Mouse (Mus musculus) liver, postnatal 0 days (tissue): ENCODE results near the gene Atp2b1. TPM values are rescaled to one million over a fixed set of nuclear protein-coding genes. Genes with fewer than 3 reads are reported as not detected.

Source experiments
- ATAC-seq: fragments of 200-750 bp; cut with Nextera tagmentation; 2 replicates; pipeline ENCODE4 v1.8.0; 2017; ENCODE audit warnings: mild to moderate bottlenecking, moderate library complexity
- DNase-seq: peaks from one replicate; pipeline ENCODE4 v3.0.0-alpha.2; 2016
- H3K27ac ChIP-seq: fragments of 300-500 bp; sonication (generic); 2 replicates; pipeline ENCODE4 v1.5.1; 2014; ENCODE audit warnings: antibody characterized with exemption, moderate library complexity, mild to moderate bottlenecking, low read depth
- H3K27me3 ChIP-seq: fragments of 300-500 bp; sonication (generic); 2 replicates; pipeline ENCODE4 v1.6.1; 2014; ENCODE audit warnings: low read length, control low read depth, mixed read lengths; ENCODE audit not compliant: insufficient read depth
- H3K36me3 ChIP-seq: fragments of 300-500 bp; sonication (generic); replicated peaks from 2 replicates; pipeline ENCODE4 v1.6.1; 2014; ENCODE audit warnings: mild to moderate bottlenecking, control low read depth, low read length, moderate library complexity, mixed read lengths; ENCODE audit not compliant: insufficient read depth
- H3K4me1 ChIP-seq: fragments of 300-500 bp; sonication (generic); 2 replicates; pipeline ENCODE4 v1.6.1; 2014; ENCODE audit warnings: antibody characterized with exemption, mild to moderate bottlenecking, control low read depth; ENCODE audit not compliant: insufficient read depth
- H3K4me2 ChIP-seq: fragments of 300-500 bp; sonication (generic); 2 replicates; pipeline ENCODE4 v1.6.1; 2014; ENCODE audit warnings: low read depth, mild to moderate bottlenecking, low read length, moderate library complexity, mixed read lengths
- H3K4me3 ChIP-seq: fragments of 300-500 bp; sonication (generic); 2 replicates; pipeline ENCODE4 v1.5.1; 2014; ENCODE audit warnings: low read depth, low read length
- H3K9ac ChIP-seq: fragments of 300-500 bp; sonication (generic); replicated peaks from 2 replicates; pipeline ENCODE4 v1.6.1; 2014; ENCODE audit warnings: mild to moderate bottlenecking, moderate library complexity
- H3K9me3 ChIP-seq: fragments of 300-500 bp; sonication (generic); 2 replicates; pipeline ENCODE4 v1.6.1; 2016; ENCODE audit warnings: mild to moderate bottlenecking, control low read depth, low read length, mixed read lengths
- CTCF ChIP-seq: sonication (generic); IDR thresholded peaks from 2 replicates; pipeline ENCODE4 v1.5.1; 2016; ENCODE audit warnings: antibody characterized with exemption, low read depth
- EP300 ChIP-seq: IDR thresholded peaks from 2 replicates; pipeline ENCODE4 v1.6.1; 2016; ENCODE audit warnings: antibody characterized with exemption, low read depth, mild to moderate bottlenecking
- WGBS: fragments of 180-500 bp; shearing (Covaris S2); extraction: QIAGEN DNeasy Blood & Tissue Kit; methylation state at CpG from one replicate; pipeline ENCODE4 v1.1.7; 2014; ENCODE audit not compliant: insufficient replicate concordance; 5-methylcytosine and 5-hydroxymethylcytosine counted together
- polyA plus RNA-seq: library from polyadenylated mRNA; unstranded; fragments of >200 nt; fragmentation: Nextera tagmentation; extraction: Ambion mirVana; gene quantifications from 2 replicates; pipeline ENCODE4 v1.2.1, GENCODE M21; 2015

Atp2b1 gene
- polyA plus RNA-seq, 1 experiment from 2014 or later: 37.0 TPM

DNA sequence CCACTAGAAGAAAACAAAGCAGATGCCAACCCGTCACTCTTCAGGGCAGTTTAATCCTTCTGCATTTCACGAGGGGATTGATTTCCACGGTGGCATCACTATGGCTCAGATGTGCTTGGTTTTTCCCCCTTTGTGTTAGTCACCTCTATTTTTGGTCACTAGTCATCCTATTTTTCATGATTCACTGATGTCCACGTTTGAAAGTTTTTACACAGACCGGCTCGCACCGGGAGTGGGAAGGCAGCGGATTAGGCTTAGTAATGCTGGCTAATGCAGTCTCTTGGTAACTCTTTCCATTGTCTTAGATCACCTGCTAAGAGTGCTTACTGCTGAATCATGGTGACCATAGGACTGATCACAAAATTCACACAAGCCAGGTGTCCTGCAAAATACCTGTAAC, 29.7 kb downstream of the Atp2b1 start:
- Histone ChIP-seq H3K9ac (no peak overlapping the region), H3K27ac (no peak overlapping the region), H3K4me3 (no peak overlapping the region), H3K27me3 (no peaks in the 10 kb centered on the region), H3K4me1 (peaks cover 7% of the 10 kb centered on the region; the same call in 1 of the 2 replicates), H3K9me3 (no peaks in the 10 kb centered on the region), H3K4me2 (no peak overlapping the region), H3K36me3 (0 out of 2 replicates have a peak, but pooled peaks cover 3% of the 10 kb centered on the region)
- DNase-seq (no peak), ATAC-seq (no peak)
- 86% methylated on average over 8 of the region's 8 CpGs for WGBS
- TF ChIP-seq EP300: no peak
- TF ChIP-seq CTCF: no peak

DNA sequence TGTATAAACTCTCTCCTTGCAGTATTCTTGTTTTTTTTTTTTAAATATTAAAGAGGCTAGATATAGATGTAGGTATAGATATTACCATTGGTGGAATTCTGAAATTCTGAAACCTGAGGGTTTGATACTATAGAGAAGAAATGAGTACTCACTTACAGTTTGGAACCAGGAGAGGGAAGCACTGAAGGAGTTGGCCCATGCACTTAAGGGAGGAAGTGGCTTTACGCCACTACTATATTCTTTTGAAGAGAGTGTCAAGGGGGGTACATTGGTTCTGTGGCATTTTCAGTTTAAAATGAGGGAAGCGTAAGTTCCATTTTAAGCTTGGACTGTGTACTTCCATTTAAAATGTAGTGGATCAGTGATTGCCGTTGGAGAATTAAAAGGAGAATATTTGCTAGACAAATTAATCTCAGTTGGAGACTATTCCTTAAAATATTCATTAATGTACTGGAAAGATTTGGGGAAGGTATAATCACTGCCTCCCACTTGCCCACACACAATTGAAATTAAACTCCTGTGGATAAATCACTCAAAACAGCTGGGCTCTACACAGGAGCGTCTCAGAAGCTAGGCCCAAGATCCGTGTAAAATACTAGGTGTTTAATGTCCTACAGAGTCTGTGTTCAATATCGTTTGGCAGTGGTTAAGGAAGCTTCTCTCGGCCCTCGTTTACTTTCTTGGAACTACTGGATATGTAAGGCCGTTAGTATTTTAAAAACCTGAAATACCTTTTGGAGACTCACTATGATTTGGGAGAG, 32.0 kb downstream of the Atp2b1 start:
- peaks cover 12% of the 10 kb centered on the region for H3K4me1 ChIP-seq
- ATAC-seq (no peak), DNase-seq (no peak)
- 71% methylated on average over 9 of the region's 9 CpGs for WGBS
- H3K4me3 ChIP-seq: no peak overlapping the region
- H3K27ac ChIP-seq: no peak overlapping the region
- no peaks in the 10 kb centered on the region for H3K36me3 ChIP-seq
- no peaks in the 10 kb centered on the region for H3K27me3 ChIP-seq
- H3K9ac ChIP-seq: no peak overlapping the region
- H3K9me3 ChIP-seq: no peaks in the 10 kb centered on the region
- TF ChIP-seq EP300: no peak
- peak; percentile 32 for TF ChIP-seq CTCF
- no peak overlapping the region for H3K4me2 ChIP-seq

DNA sequence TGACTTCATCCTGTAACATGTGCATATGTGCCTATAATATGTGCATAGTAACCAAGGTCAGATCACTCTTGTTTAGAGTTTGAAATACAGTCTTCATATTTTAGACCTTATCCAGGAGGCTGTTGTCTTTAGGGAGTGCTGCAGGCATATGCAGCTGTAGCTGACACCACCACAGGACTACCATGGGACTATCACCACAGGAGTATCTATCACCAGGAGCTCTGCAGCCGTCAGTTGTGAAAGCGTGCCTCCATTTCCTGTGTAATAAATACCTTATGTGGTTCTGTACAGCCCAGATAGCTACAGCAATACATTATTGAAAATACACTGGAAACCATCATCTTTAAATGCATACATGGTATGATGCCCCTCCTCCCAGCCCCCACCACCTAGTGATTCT, 33.0 kb downstream of the Atp2b1 start:
- TF ChIP-seq EP300 (no peak), CTCF (no peak)
- H3K27me3 ChIP-seq: no peaks in the 10 kb centered on the region
- 0 out of 2 replicates have a peak overlapping the region, but pooled peaks have one; percentile 55 for H3K27ac ChIP-seq
- H3K9ac ChIP-seq: no peak overlapping the region
- 39% methylated on average over 2 of the region's 2 CpGs for WGBS
- no peak overlapping the region for H3K4me3 ChIP-seq
- no peaks in the 10 kb centered on the region for H3K9me3 ChIP-seq
- peak overlapping the region; percentile 44 for H3K4me2 ChIP-seq
- ATAC-seq (no peak), DNase-seq (no peak)
- H3K4me1 ChIP-seq: peaks cover 18% of the 10 kb centered on the region
- H3K36me3 ChIP-seq: no peaks in the 10 kb centered on the region

DNA sequence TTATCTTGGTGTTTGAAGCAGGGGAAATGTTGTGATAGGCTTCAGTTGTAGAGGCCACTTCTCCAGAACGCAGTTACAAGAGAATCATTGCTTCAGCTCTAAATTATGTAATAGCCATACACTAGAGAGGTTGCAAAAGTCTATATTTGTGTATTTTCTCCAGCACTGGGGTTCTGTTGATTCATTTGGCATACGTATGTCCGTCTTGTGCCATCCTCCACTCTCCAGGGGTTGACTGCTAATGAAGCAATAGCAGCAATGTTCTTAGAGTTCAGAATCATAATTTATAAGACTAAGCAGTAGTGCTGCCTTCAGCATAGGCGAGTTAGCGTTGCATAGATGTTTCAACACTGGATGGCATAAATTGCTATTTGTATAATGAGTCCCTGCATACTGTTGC, 33.9 kb downstream of the Atp2b1 start:
- WGBS: 61% methylated on average over 5 of the region's 5 CpGs
- DNase-seq (no peak), ATAC-seq (peak; percentile 76)
- TF ChIP-seq EP300 (peak; percentile 45; the same call in 1 of the 2 replicates), CTCF (no peak)
- Histone ChIP-seq H3K27ac (peak overlapping the region; percentile 55; the same call in 1 of the 2 replicates), H3K4me3 (no peak overlapping the region), H3K9me3 (no peaks in the 10 kb centered on the region), H3K36me3 (no peaks in the 10 kb centered on the region), H3K4me1 (peaks cover 18% of the 10 kb centered on the region), H3K27me3 (no peaks in the 10 kb centered on the region), H3K4me2 (peak overlapping the region; percentile 29; the same call in 1 of the 2 replicates), H3K9ac (no peak overlapping the region)

DNA sequence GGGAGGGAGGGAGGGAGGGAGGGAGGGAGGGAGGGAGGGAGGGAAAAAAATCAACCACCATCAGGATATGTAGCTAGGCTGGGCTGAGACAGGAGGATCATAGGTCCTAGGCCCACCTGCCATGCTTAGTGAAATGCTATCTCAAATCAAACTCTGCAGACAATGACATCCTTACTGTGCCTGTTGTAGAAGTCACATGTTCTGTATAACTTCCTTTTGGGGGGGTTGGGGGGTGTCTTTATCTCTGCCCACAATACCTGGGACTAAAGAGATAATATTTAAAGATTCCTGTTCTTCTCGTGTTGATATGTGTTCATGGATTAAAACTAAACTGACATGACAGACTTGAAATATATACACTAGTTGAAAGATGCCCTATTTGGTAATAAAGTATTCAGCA, 35.5 kb downstream of the Atp2b1 start:
- ATAC-seq (no peak), DNase-seq (no peak)
- no peak for TF ChIP-seq CTCF
- no peak for TF ChIP-seq EP300
- H3K4me2 ChIP-seq: no peak overlapping the region
- H3K27ac ChIP-seq: no peak overlapping the region
- peaks cover 18% of the 10 kb centered on the region for H3K4me1 ChIP-seq
- no peak overlapping the region for H3K4me3 ChIP-seq
- no peaks in the 10 kb centered on the region for H3K9me3 ChIP-seq
- no peak overlapping the region for H3K9ac ChIP-seq
- H3K36me3 ChIP-seq: no peaks in the 10 kb centered on the region
- no peaks in the 10 kb centered on the region for H3K27me3 ChIP-seq
- WGBS: 38% methylated on average over 1 of the region's 1 CpGs

DNA sequence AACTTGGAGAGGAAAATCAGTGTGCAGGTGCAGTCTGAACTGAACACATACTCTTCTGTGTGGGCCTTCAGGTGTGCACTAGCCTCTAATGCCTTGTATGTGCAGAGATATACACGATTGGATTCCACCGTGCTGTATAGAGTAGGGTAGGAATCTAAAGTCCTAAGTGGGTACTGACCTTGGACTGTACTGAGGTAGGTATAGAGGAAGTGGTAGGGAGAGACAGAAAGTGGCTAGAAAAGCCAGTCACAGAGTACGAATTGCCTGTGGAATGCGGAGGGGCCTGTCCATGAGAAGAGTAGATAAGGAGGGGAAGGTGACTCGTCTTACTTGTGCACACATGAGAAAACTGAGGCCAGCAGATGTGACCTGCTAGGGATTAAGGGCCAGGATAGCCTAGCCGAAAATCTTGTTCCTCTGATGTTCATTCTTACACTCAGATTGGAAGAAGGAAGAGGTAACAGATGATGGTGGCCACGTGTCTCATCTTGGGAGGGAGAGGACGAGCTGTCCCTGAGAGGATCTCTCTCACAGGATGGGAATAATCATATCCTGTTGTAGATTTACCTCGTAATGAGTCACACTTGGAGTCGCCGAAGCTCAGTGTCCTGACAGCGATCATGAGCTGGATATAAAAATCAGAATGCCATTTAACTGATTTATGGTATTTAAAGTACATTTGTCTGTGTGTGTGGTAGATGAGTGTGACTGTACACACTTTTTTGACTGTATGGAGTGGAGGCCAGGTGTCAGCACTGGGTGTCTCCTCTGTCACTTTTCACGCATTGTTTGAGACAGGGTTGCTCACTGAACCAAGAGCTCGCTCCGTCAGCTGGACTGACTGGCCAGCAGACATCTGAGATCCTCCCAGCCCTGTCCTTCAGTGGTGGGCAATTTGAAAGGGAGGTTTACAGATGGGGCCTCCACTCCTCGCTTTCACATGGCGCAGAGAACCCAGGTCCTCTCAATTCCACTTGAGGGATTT, 37.4 kb downstream of the Atp2b1 start:
- H3K27ac ChIP-seq: 0 out of 2 replicates have a peak overlapping the region, but pooled peaks have one; percentile 29
- H3K4me2 ChIP-seq: no peak overlapping the region
- peaks cover 19% of the 10 kb centered on the region for H3K4me1 ChIP-seq
- no peaks in the 10 kb centered on the region for H3K27me3 ChIP-seq
- ATAC-seq (0 out of 2 replicates have a peak, but pooled peaks have one; percentile 16), DNase-seq (no peak)
- TF ChIP-seq EP300 (no peak), CTCF (no peak)
- WGBS: 71% methylated on average over 17 of the region's 17 CpGs
- H3K9me3 ChIP-seq: no peaks in the 10 kb centered on the region
- no peaks in the 10 kb centered on the region for H3K36me3 ChIP-seq
- H3K9ac ChIP-seq: no peak overlapping the region
- H3K4me3 ChIP-seq: no peak overlapping the region
